Mouse (Mus musculus): ENCODE measurements around the gene Gm20388. TPM values are rescaled to one million over a fixed set of nuclear protein-coding genes. Genes with fewer than 3 reads are reported as not detected.
A peak's percentile ranks its signal among the peaks of the same experiment; 100 is the strongest.

The Gm20388 gene
- polyA plus RNA-seq, 1 experiment from 2014 or later, result not detected

- no peak overlapping the region for H3K27ac ChIP-seq (ENCODE audit: low read length)
- H3K9me3 ChIP-seq (ENCODE audit: control insufficient read depth, low read length), result no peaks in the 10 kb centered on the region
- WGBS, result 17% methylated on average over 10 of the region's 10 CpGs
- no peak for ATAC-seq (ENCODE audit: low read depth)
- no peak overlapping the region for H3K4me3 ChIP-seq (ENCODE audit: low read length)
- no peak overlapping the region for H3K9ac ChIP-seq (ENCODE audit: low read length)
- no peaks in the 10 kb centered on the region for H3K36me3 ChIP-seq (ENCODE audit: control insufficient read depth, insufficient read depth, low read length)
- peaks cover 5% of the 10 kb centered on the region for H3K4me1 ChIP-seq (replicated peaks; ENCODE audit: control insufficient read depth, insufficient read depth, low read length)
- H3K27me3 ChIP-seq (ENCODE audit: control insufficient read depth, insufficient read depth, low read depth, low read length), result no peaks in the 10 kb centered on the region
- no peak overlapping the region for H3K4me2 ChIP-seq (ENCODE audit: low read depth, low read length)
Measured at GRCm38 (mm10) chr8:122772431-122773060, 2861.9 kb downstream of the Gm20388 start.

GRCm38 (mm10) chr8:122775285-122776155 lies 2864.9 kb downstream of the Gm20388 start, which contains the start of gene Acsf3:
TSS of gene Acsf3 (plus strand) at chr8:122775486.
- peak within 1 kb of the TSS; percentile 50 for H3K27ac ChIP-seq (ENCODE audit: low read length)
- H3K4me3 ChIP-seq (ENCODE audit: low read length), result peak within 1 kb of the TSS; percentile 88
- ATAC-seq (ENCODE audit: low read depth), result peak; percentile 67
- peak within 1 kb of the TSS; percentile 95 for H3K9ac ChIP-seq (ENCODE audit: low read length)
- under 1% methylated on average over 50 of the region's 50 CpGs for WGBS
- no peaks in the 10 kb centered on the region for H3K36me3 ChIP-seq (ENCODE audit: control insufficient read depth, insufficient read depth, low read length)
- H3K9me3 ChIP-seq (ENCODE audit: control insufficient read depth, low read length), result no peaks in the 10 kb centered on the region
- peaks cover 5% of the 10 kb centered on the region for H3K4me1 ChIP-seq (replicated peaks; ENCODE audit: control insufficient read depth, insufficient read depth, low read length)
- no peaks in the 10 kb centered on the region for H3K27me3 ChIP-seq (ENCODE audit: control insufficient read depth, insufficient read depth, low read depth, low read length)
- H3K4me2 ChIP-seq (ENCODE audit: low read depth, low read length), result peak within 1 kb of the TSS; percentile 93

DNA sequence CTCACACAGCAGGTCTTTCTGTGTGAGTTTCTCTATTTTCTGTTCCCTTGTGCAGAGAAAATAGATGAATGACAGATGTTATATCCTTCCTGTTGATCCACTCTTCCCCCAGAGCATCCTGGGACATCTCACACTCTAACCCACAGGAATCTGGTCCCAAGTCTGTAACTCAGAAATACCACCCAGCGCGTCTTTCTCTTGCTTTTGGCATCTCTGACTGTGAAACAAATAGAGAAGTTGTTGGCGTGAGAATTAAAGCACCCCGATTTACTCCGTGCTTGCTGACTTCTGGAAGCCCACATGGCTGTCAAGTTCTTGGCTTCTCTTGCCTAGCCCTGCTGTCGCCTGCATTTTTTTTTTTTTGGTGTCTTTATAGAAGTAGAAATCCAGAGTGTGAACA lies 2867.1 kb downstream of the Gm20388 start:
- Histone ChIP-seq H3K27ac (ENCODE audit: low read length) (no peak overlapping the region), H3K9ac (ENCODE audit: low read length) (no peak overlapping the region), H3K4me2 (ENCODE audit: low read depth, low read length) (no peak overlapping the region), H3K4me1 (replicated peaks; ENCODE audit: control insufficient read depth, insufficient read depth, low read length) (peaks cover 5% of the 10 kb centered on the region), H3K9me3 (ENCODE audit: control insufficient read depth, low read length) (no peaks in the 10 kb centered on the region), H3K4me3 (ENCODE audit: low read length) (no peak overlapping the region), H3K36me3 (ENCODE audit: control insufficient read depth, insufficient read depth, low read length) (no peaks in the 10 kb centered on the region), H3K27me3 (ENCODE audit: control insufficient read depth, insufficient read depth, low read depth, low read length) (no peaks in the 10 kb centered on the region)
- ATAC-seq (ENCODE audit: low read depth), result no peak
- WGBS, result 87% methylated on average over 6 of the region's 6 CpGs

- H3K4me1 ChIP-seq (replicated peaks; ENCODE audit: control insufficient read depth, insufficient read depth, low read length), result peaks cover 5% of the 10 kb centered on the region
- H3K27me3 ChIP-seq (ENCODE audit: control insufficient read depth, insufficient read depth, low read depth, low read length), result no peaks in the 10 kb centered on the region
- no peak overlapping the region for H3K4me3 ChIP-seq (ENCODE audit: low read length)
- H3K9ac ChIP-seq (ENCODE audit: low read length), result no peak overlapping the region
- no peak overlapping the region for H3K27ac ChIP-seq (ENCODE audit: low read length)
- H3K36me3 ChIP-seq (ENCODE audit: control insufficient read depth, insufficient read depth, low read length), result no peaks in the 10 kb centered on the region
- no peak for ATAC-seq (ENCODE audit: low read depth)
- no peaks in the 10 kb centered on the region for H3K9me3 ChIP-seq (ENCODE audit: control insufficient read depth, low read length)
- H3K4me2 ChIP-seq (ENCODE audit: low read depth, low read length), result no peak overlapping the region
- 76% methylated on average over 3 of the region's 3 CpGs for WGBS
Measured at GRCm38 (mm10) chr8:122778703-122779239, 2868.1 kb downstream of the Gm20388 start.

GRCm38 (mm10) chr8:122779255-122779654 lies 2868.6 kb downstream of the Gm20388 start:
- no peak overlapping the region for H3K4me2 ChIP-seq (ENCODE audit: low read depth, low read length)
- ATAC-seq (ENCODE audit: low read depth), result no peak
- H3K27me3 ChIP-seq (ENCODE audit: control insufficient read depth, insufficient read depth, low read depth, low read length), result no peaks in the 10 kb centered on the region
- no peaks in the 10 kb centered on the region for H3K9me3 ChIP-seq (ENCODE audit: control insufficient read depth, low read length)
- H3K4me3 ChIP-seq (ENCODE audit: low read length), result no peak overlapping the region
- no peaks in the 10 kb centered on the region for H3K36me3 ChIP-seq (ENCODE audit: control insufficient read depth, insufficient read depth, low read length)
- no peak overlapping the region for H3K27ac ChIP-seq (ENCODE audit: low read length)
- peaks cover 5% of the 10 kb centered on the region for H3K4me1 ChIP-seq (replicated peaks; ENCODE audit: control insufficient read depth, insufficient read depth, low read length)
- WGBS, result 71% methylated on average over 9 of the region's 9 CpGs
- H3K9ac ChIP-seq (ENCODE audit: low read length), result no peak overlapping the region

- no peaks in the 10 kb centered on the region for H3K9me3 ChIP-seq (ENCODE audit: control insufficient read depth, low read length)
- no peak for ATAC-seq (ENCODE audit: low read depth)
- H3K36me3 ChIP-seq (ENCODE audit: control insufficient read depth, insufficient read depth, low read length), result 0 out of 2 replicates have a peak, but pooled peaks cover 3% of the 10 kb centered on the region
- H3K27me3 ChIP-seq (ENCODE audit: control insufficient read depth, insufficient read depth, low read depth, low read length), result no peaks in the 10 kb centered on the region
- WGBS, result 89% methylated on average over 1 of the region's 1 CpGs
- H3K9ac ChIP-seq (ENCODE audit: low read length), result no peak overlapping the region
- no peaks in the 10 kb centered on the region for H3K4me1 ChIP-seq (replicated peaks; ENCODE audit: control insufficient read depth, insufficient read depth, low read length)
- no peak overlapping the region for H3K27ac ChIP-seq (ENCODE audit: low read length)
- H3K4me3 ChIP-seq (ENCODE audit: low read length), result no peak overlapping the region
- H3K4me2 ChIP-seq (ENCODE audit: low read depth, low read length), result no peak overlapping the region
Measured at GRCm38 (mm10) chr8:122784756-122785155, 2874.1 kb downstream of the Gm20388 start.

GRCm38 (mm10) chr8:122789796-122790195 lies 2879.2 kb downstream of the Gm20388 start:
- ATAC-seq (ENCODE audit: low read depth), result no peak
- H3K4me1 ChIP-seq (replicated peaks; ENCODE audit: control insufficient read depth, insufficient read depth, low read length), result peaks cover 4% of the 10 kb centered on the region; the same call in 1 of the 2 replicates
- H3K27me3 ChIP-seq (ENCODE audit: control insufficient read depth, insufficient read depth, low read depth, low read length), result no peaks in the 10 kb centered on the region
- 90% methylated on average over 5 of the region's 5 CpGs for WGBS
- no peak overlapping the region for H3K9ac ChIP-seq (ENCODE audit: low read length)
- H3K4me3 ChIP-seq (ENCODE audit: low read length), result no peak overlapping the region
- H3K27ac ChIP-seq (ENCODE audit: low read length), result no peak overlapping the region
- 0 out of 2 replicates have a peak, but pooled peaks cover 3% of the 10 kb centered on the region for H3K36me3 ChIP-seq (ENCODE audit: control insufficient read depth, insufficient read depth, low read length)
- H3K4me2 ChIP-seq (ENCODE audit: low read depth, low read length), result no peak overlapping the region
- no peaks in the 10 kb centered on the region for H3K9me3 ChIP-seq (ENCODE audit: control insufficient read depth, low read length)

- peak; percentile 96 for ATAC-seq (ENCODE audit: low read depth)
- 61% methylated on average over 18 of the region's 18 CpGs for WGBS
- H3K27ac ChIP-seq (ENCODE audit: low read length), result no peak overlapping the region
Measured at GRCm38 (mm10) chr8:122793375-122794174, 2882.9 kb downstream of the Gm20388 start.

DNA sequence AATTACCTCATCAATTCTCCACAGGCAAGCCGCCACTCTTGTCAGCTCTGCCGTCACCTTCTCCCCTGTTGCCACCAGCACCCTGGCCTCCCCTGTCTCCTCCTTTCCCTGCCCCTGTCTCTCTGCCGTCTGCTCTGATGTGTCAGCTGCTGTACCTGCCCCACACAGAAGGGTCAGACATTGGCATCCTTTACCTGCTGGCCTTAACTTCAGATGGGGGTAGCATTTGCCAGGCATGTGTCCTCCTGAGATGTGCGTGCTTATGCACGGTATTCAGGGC lies 2883.5 kb downstream of the Gm20388 start:
- ATAC-seq (ENCODE audit: low read depth), result no peak
- Histone ChIP-seq H3K4me3 (ENCODE audit: low read length) (no peak overlapping the region), H3K9me3 (ENCODE audit: control insufficient read depth, low read length) (no peaks in the 10 kb centered on the region), H3K4me2 (ENCODE audit: low read depth, low read length) (no peak overlapping the region), H3K27ac (ENCODE audit: low read length) (no peak overlapping the region), H3K36me3 (ENCODE audit: control insufficient read depth, insufficient read depth, low read length) (no peaks in the 10 kb centered on the region), H3K9ac (ENCODE audit: low read length) (no peak overlapping the region), H3K27me3 (ENCODE audit: control insufficient read depth, insufficient read depth, low read depth, low read length) (no peaks in the 10 kb centered on the region), H3K4me1 (replicated peaks; ENCODE audit: control insufficient read depth, insufficient read depth, low read length) (peaks cover 4% of the 10 kb centered on the region; the same call in 1 of the 2 replicates)
- WGBS, result 79% methylated on average over 5 of the region's 5 CpGs

More at GRCm38 (mm10) chr8:122793375-122794174, 2882.9 kb downstream of the Gm20388 start:
- no peaks in the 10 kb centered on the region for H3K36me3 ChIP-seq (ENCODE audit: control insufficient read depth, insufficient read depth, low read length)
- H3K4me1 ChIP-seq (replicated peaks; ENCODE audit: control insufficient read depth, insufficient read depth, low read length), result peaks cover 4% of the 10 kb centered on the region; the same call in 1 of the 2 replicates
- no peak overlapping the region for H3K9ac ChIP-seq (ENCODE audit: low read length)
- no peak overlapping the region for H3K4me3 ChIP-seq (ENCODE audit: low read length)
- no peak overlapping the region for H3K4me2 ChIP-seq (ENCODE audit: low read depth, low read length)
- no peaks in the 10 kb centered on the region for H3K9me3 ChIP-seq (ENCODE audit: control insufficient read depth, low read length)
- no peaks in the 10 kb centered on the region for H3K27me3 ChIP-seq (ENCODE audit: control insufficient read depth, insufficient read depth, low read depth, low read length)
